Mouse (Mus musculus) activated CD4-positive, CD25-positive, alpha-beta regulatory T cell, adult 4 months (primary cell): ENCODE results near the gene Rassf5. TPM values are rescaled to one million over a fixed set of nuclear protein-coding genes. Genes with fewer than 3 reads are reported as not detected.

Source experiments
- ATAC-seq: one replicate; pipeline ENCODE4 v1.8.0; 2017
- polyA plus RNA-seq, 2 experiments: library from polyadenylated mRNA; unstranded; fragments of 100-300 nt; shearing (Covaris generic); gene quantifications; one replicate each; pipeline ENCODE4 v1.2.1; 2017

The Rassf5 gene
- polyA plus RNA-seq, 2 experiments from 2014 or later: 278 to 305 TPM

DNA sequence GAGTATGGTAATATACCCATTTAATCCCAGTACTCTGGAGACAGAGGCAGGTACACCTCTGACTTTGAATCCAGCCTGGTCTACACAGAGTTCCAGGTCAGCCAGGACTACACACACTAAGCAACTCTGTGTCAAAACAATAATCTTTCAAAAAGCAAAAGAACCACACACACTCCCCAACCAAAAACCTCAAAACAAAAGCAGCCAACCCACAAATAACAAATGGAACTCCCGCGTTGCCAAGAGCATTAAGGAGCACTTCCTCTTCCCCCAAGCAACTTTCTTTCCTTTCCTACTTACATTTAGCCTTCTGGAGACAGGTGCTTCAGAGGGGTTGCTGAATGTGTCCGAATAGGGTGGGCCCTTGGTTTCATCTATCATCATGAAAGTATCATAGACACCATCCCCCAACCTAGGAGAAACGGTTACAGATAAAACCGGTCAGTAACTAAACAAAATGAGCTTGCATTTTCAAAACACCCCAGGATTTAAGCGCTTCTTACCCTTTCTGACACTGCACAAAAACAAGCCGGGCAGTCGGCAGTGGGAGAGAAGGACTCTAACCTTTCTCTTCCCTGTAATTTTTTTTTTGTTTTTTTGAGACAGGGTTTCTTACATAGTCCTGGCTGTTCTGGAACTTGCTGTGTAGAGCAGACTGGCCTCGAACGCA is 109.0 kb downstream of the Rassf5 start:
- no peak for ATAC-seq

DNA sequence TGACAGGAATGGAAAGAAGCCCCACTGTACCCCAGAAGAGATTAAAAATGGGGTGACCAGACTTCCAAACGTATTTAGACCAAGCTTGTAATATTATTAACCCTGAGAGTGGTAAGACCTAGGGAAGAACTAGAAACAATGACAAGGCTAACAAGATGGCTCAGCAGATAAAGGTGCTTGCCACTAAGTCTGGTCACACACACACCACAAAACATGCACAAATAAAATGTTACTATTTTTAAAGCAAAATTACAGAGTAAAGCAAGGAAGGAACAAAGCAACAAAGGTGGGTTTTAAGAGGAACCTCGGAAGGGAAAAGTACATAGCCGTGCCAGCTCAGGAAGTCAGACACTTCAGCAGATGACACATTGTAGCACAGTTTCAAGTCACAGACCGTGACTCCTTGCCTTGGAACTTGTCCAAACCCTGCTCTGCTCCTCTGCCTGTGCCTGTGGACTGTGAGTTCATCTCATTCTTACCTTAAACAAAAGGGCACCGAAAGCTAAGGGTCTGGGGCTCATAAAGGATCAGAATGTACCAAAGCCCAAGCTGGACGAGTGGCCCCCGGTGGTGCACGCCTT is 110.0 kb downstream of the Rassf5 start:
- ATAC-seq: no peak

DNA sequence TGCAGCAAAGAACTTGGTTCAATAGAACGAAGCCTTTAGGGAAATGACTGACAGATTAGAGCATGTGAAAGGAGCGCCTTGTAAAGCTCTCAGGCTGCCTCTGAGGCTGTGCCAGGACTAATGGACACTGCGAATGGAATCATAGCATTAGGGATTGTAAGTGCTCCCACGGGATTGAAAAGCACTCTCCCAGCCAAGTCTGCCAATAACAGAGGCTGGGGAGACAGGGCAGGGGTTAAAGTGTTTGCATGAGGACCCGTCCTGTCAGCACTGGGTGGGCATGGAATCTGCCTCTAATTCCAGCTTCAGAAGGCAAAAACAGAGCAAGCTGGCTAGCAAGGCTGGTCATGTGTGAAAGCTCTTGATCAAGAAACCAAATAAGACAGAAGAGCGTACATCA is 110.8 kb downstream of the Rassf5 start:
- ATAC-seq: no peak

Other genes starting within 250 kb of the Rassf5 start
- gene Il10, start 225.4 kb downstream of the Rassf5 start, polyA plus RNA-seq: 10 to 100 TPM; 10.6 to 13.8 TPM
- gene Mapkapk2, start 147.4 kb downstream of the Rassf5 start, polyA plus RNA-seq: 10 to 100 TPM; 11.5 to 11.9 TPM
- gene Dyrk3, start 106.9 kb downstream of the Rassf5 start, polyA plus RNA-seq: under 1 TPM in 1 of 2 experiments, not detected in 1; 0.41 TPM
- 10 to 100 TPM; 52.5 to 58.8 TPM for gene Eif2d, start 92.1 kb downstream of the Rassf5 start, polyA plus RNA-seq
- gene Ikbke, start 34.3 kb upstream of the Rassf5 start, polyA plus RNA-seq: 10 to 100 TPM; 68.0 to 91.2 TPM